Comparison of ENCODE assay signal across 9 mouse cellular contexts in the genomic region with DNA sequence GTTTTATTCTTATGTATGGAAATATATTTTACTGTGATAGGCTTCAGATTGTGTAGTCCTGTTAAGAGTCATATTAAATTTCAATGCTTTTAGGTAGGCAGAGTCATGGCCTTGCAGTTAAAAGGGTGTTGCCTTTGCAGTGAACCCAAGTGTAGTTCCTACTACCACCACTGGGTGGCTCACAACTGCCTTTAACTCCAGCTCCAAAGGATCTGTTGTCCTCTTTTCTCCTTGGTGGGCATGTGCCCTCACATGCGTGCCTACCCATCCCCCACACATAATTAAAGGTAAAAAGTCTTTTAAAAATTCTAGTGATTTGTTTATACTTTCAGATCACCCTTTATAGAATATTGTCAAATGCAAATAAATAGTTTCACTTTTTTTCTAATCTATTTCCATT. TPM values are rescaled to one million over a fixed set of nuclear protein-coding genes. Genes with fewer than 3 reads are reported as not detected.
DNase-seq lines count a peak whose midpoint lies in the region; ATAC-seq and TF ChIP-seq lines count a peak whose summit lies in the region.
"Had no signal": no experiment of that assay in that cellular context is flagged by ENCODE, and none has a peak within 500 bp of the region (broad histone marks: within the 10 kb centered on the region; RNA-seq: fewer than 3 reads in every experiment).

No protein-coding gene starts in this region.

- no peaks in the 10 kb centered on the region for H3K79me2 ChIP-seq in liver, adult 2 months (ENCODE audit: control insufficient read depth, insufficient read depth, low read length)

- no peak overlapping the region for H3K4me3 ChIP-seq in cortical plate, adult 2 months (ENCODE audit: insufficient read depth, low read length)
- no peak overlapping the region for H3K4me3 ChIP-seq in kidney, embryonic 14.5 days (ENCODE audit: low read length)
- no peak overlapping the region for H3K4me3 ChIP-seq in liver, adult 2 months (ENCODE audit: insufficient read depth, low read depth, low read length)
- no peak overlapping the region for H3K4me3 ChIP-seq in neural tube, embryonic 12.5 days
- H3K4me3 ChIP-seq: embryonic facial prominence, embryonic 12.5 days had no signal

- 0% methylated on average over 1 of the region's 1 CpGs for WGBS in kidney, embryonic 14.5 days
- 11% methylated on average over 1 of the region's 1 CpGs for WGBS in liver, adult 2 months
- WGBS in neural tube, embryonic 12.5 days: 4% methylated on average over 1 of the region's 1 CpGs

- no peaks in the 10 kb centered on the region for H3K4me1 ChIP-seq in cortical plate, adult 2 months (ENCODE audit: control insufficient read depth, insufficient read depth, low read length)
- no peaks in the 10 kb centered on the region for H3K4me1 ChIP-seq in kidney, embryonic 14.5 days (ENCODE audit: control insufficient read depth, insufficient read depth, low read length)
- H3K4me1 ChIP-seq in liver, adult 2 months (ENCODE audit: control insufficient read depth, insufficient read depth, low read length): no peaks in the 10 kb centered on the region
- no peaks in the 10 kb centered on the region for H3K4me1 ChIP-seq in neural tube, embryonic 12.5 days
- H3K4me1 ChIP-seq: embryonic facial prominence, embryonic 12.5 days had no signal

- H3K9me3 ChIP-seq in kidney, embryonic 14.5 days (ENCODE audit: control insufficient read depth, low read length): no peaks in the 10 kb centered on the region
- no peaks in the 10 kb centered on the region for H3K9me3 ChIP-seq in neural tube, embryonic 12.5 days
- H3K9me3 ChIP-seq: embryonic facial prominence, embryonic 12.5 days had no signal

- no peak overlapping the region for H3K4me2 ChIP-seq in kidney, embryonic 14.5 days (replicated peaks; ENCODE audit: low read depth, low read length)
- H3K4me2 ChIP-seq in neural tube, embryonic 12.5 days (replicated peaks): no peak overlapping the region
- H3K4me2 ChIP-seq: embryonic facial prominence, embryonic 12.5 days had no signal

- no peak overlapping the region for H3K9ac ChIP-seq in kidney, embryonic 14.5 days (ENCODE audit: low read depth, low read length)
- H3K9ac ChIP-seq in liver, adult 2 months (ENCODE audit: low read depth, low read length): no peak overlapping the region
- H3K9ac ChIP-seq in neural tube, embryonic 12.5 days: no peak overlapping the region
- H3K9ac ChIP-seq: embryonic facial prominence, embryonic 12.5 days had no signal

- H3K36me3 ChIP-seq in kidney, embryonic 14.5 days (ENCODE audit: control insufficient read depth, insufficient read depth, low read length): no peaks in the 10 kb centered on the region; the same call in 1 of the 2 replicates
- H3K36me3 ChIP-seq in liver, adult 2 months (ENCODE audit: control insufficient read depth, insufficient read depth, low read length): peaks cover 27% of the 10 kb centered on the region
- peaks cover 4% of the 10 kb centered on the region; the same call in 1 of the 2 replicates for H3K36me3 ChIP-seq in neural tube, embryonic 12.5 days

- no peak overlapping the region for H3K27ac ChIP-seq in cortical plate, adult 2 months (ENCODE audit: insufficient read depth, low read length)
- H3K27ac ChIP-seq in kidney, embryonic 14.5 days (ENCODE audit: low read depth, low read length): no peak overlapping the region
- no peak overlapping the region for H3K27ac ChIP-seq in liver, adult 2 months (replicated peaks; ENCODE audit: insufficient read depth, low read depth, low read length)
- H3K27ac ChIP-seq in neural tube, embryonic 12.5 days: no peak overlapping the region
- H3K27ac ChIP-seq: embryonic facial prominence, embryonic 12.5 days had no signal

- H3K27me3 ChIP-seq in kidney, embryonic 14.5 days (ENCODE audit: control insufficient read depth, insufficient read depth, low read length): no peaks in the 10 kb centered on the region
- H3K27me3 ChIP-seq in liver, adult 2 months (ENCODE audit: control insufficient read depth, insufficient read depth, low read length): no peaks in the 10 kb centered on the region
- no peaks in the 10 kb centered on the region for H3K27me3 ChIP-seq in neural tube, embryonic 12.5 days (replicated peaks)
- H3K27me3 ChIP-seq: embryonic facial prominence, embryonic 12.5 days had no signal

- peak; percentile 82 for TF ChIP-seq CTCF in cortical plate, adult 2 months (IDR thresholded peaks at IDR 0.05; ENCODE audit: extremely low read depth, insufficient read depth, low read length)
- TF ChIP-seq CTCF in liver, adult 2 months (IDR thresholded peaks at IDR 0.05; ENCODE audit: low read depth, low read length): peak; percentile 64

- TF ChIP-seq POLR2A in cortical plate, adult 2 months (IDR thresholded peaks at IDR 0.05; ENCODE audit: extremely low read depth, insufficient read depth, low read length): no peak
- no peak for TF ChIP-seq POLR2A in liver, adult 2 months (IDR thresholded peaks at IDR 0.05; ENCODE audit: extremely low read depth, insufficient read depth, low read length)

- peak; percentile 75; the same call in 1 of the 2 replicates for ATAC-seq in kidney, embryonic 14.5 days (ENCODE audit: low FRiP score, low TSS enrichment)
- ATAC-seq in neural tube, embryonic 12.5 days (ENCODE audit: low FRiP score, low read depth): peak; percentile 55; the same call in 1 of the 2 replicates

- peak; percentile 92 for DNase-seq in 3T3-L1 (ENCODE audit: low read depth, low spot score)
- peak; percentile 63 to 89 for DNase-seq in adrenal gland, adult (ENCODE audit: inconsistent age in 2 of 2, low spot score in 1 of 2)
- peak; percentile 62 for DNase-seq in gastrocnemius, postnatal 14 days
- DNase-seq in liver, adult 2 months (ENCODE audit: extremely low read depth, low read depth, low spot score): peak; percentile 66
- peak; percentile 55 for DNase-seq in telencephalon, adult 2 months (ENCODE audit: low read depth, low spot score)

- intact Hi-C loops in gastrocnemius, postnatal 14 days (cut with DNase I; ENCODE audit: low total_unique reads): loop anchor here (10.0 kb wide), 1 partner anchor 222 kb away; no protein-coding TSS in a partner anchor

RNA-seq across cellular contexts. Expression of gene Btla, which starts 31.5 kb away (rescaled TPM):
- polyA plus RNA-seq in cortical plate, adult 2 months (2012; rRNA removed): 0.69 and 0.74 TPM in 2 replicates
- total RNA-seq in gastrocnemius, postnatal 14 days (2021): under 1 TPM; 0.16 to 0.18 TPM
- not detected in 2 replicates for polyA plus RNA-seq in kidney, embryonic 14.5 days (2014; fragmentation: Nextera tagmentation; extraction: Ambion mirVana)
- 0.92 and 2.1 TPM in 2 replicates for total RNA-seq in liver, adult 2 months (2014; rRNA removed)
- 0.16 and 0.31 TPM in 2 replicates for polyA plus RNA-seq in liver, adult 2 months (2012; rRNA removed)
- 0.15 and 0.16 TPM in 2 replicates for polyA plus RNA-seq in neural tube, embryonic 12.5 days (2016; fragmentation: Nextera tagmentation; extraction: Ambion mirVana)

RNA-seq across cellular contexts. Expression of gene Atg3, which starts 34.0 kb away (rescaled TPM):
- polyA plus RNA-seq in cortical plate, adult 2 months (2012; rRNA removed): 38.4 and 39.9 TPM in 2 replicates
- total RNA-seq in gastrocnemius, postnatal 14 days (2021): 10 to 100 TPM; 19.0 to 20.8 TPM
- 28.0 and 32.1 TPM in 2 replicates for polyA plus RNA-seq in kidney, embryonic 14.5 days (2014; fragmentation: Nextera tagmentation; extraction: Ambion mirVana)
- 57.9 and 73.6 TPM in 2 replicates for total RNA-seq in liver, adult 2 months (2014; rRNA removed)
- 18.9 and 22.8 TPM in 2 replicates for polyA plus RNA-seq in liver, adult 2 months (2012; rRNA removed)
- polyA plus RNA-seq in neural tube, embryonic 12.5 days (2016; fragmentation: Nextera tagmentation; extraction: Ambion mirVana): 49.9 and 54.8 TPM in 2 replicates

RNA-seq across cellular contexts. Expression of gene Slc35a5, which starts 34.1 kb away (rescaled TPM):
- 29.9 and 34.6 TPM in 2 replicates for polyA plus RNA-seq in cortical plate, adult 2 months (2012; rRNA removed)
- total RNA-seq in gastrocnemius, postnatal 14 days (2021): 1 to 10 TPM; 5.5 to 6.7 TPM
- 8.3 and 19.6 TPM in 2 replicates for polyA plus RNA-seq in kidney, embryonic 14.5 days (2014; fragmentation: Nextera tagmentation; extraction: Ambion mirVana)
- 13.2 and 16.0 TPM in 2 replicates for total RNA-seq in liver, adult 2 months (2014; rRNA removed)
- 9.5 and 10.1 TPM in 2 replicates for polyA plus RNA-seq in liver, adult 2 months (2012; rRNA removed)
- polyA plus RNA-seq in neural tube, embryonic 12.5 days (2016; fragmentation: Nextera tagmentation; extraction: Ambion mirVana): 21.8 and 26.3 TPM in 2 replicates
